Mouse (Mus musculus) neutrophil, adult 83 days (primary cell): Measurements from ENCODE around the gene Timm17a. TPM values are rescaled to one million over a fixed set of nuclear protein-coding genes. Genes with fewer than 3 reads are reported as not detected.

Source experiments
- total RNA-seq, 2 experiments: library from RNA; stranded (reverse); gene quantifications; one replicate each; pipeline ENCODE4 v1.2.4; 2023

The Timm17a gene
- total RNA-seq = 10 to 100 TPM; 28.7 to 35.1 TPM

DNA sequence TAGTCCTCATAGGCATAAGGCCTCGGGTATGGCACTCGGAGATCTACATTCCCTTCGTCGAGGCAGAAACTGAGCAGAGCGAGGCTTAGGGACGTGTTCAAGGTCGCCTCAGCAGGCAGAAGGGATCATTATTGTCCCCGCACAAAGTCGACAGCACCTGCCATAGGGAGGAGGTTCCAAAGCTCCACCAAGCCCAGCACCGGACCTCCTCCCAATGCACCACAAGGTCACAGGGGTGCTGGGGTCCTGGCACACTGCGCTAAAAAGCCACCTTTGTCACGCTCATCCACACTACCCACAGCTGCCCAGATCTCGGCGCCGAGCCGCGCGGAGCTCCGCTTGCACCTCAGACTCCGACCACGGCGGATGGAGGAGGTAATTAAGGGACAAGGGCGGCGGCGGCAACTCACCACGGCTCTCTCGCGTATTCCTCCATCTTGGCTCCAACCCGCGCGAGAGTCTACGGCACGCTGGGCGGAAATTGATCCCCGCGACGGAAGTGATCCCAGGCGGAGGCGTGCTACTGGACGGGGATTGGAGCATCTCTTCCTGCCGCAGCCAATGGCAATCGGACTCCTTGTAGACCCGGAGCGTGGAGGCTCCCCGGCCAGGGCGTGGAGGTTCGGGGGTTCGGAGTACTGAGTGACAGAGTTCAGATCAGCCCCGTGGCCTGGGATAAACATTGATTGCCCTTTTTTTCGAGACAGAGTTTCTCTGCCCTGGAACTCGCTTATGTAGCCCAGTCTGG lies at the start of gene Timm17a:
TSS of gene Timm17a (minus strand) at position 495 of the 748 bp plus-strand sequence.

GRCm38 (mm10) chr1:135324571-135324970 lies 11.0 kb upstream of the Timm17a start, which contains the start of gene Lmod1:
TSS of gene Lmod1 (plus strand) at chr1:135324807.

GRCm38 (mm10) chr1:135283826-135284291 lies 29.7 kb downstream of the Timm17a start, which contains the start of gene Rnpep:
TSS of gene Rnpep (minus strand) at chr1:135284084.

DNA sequence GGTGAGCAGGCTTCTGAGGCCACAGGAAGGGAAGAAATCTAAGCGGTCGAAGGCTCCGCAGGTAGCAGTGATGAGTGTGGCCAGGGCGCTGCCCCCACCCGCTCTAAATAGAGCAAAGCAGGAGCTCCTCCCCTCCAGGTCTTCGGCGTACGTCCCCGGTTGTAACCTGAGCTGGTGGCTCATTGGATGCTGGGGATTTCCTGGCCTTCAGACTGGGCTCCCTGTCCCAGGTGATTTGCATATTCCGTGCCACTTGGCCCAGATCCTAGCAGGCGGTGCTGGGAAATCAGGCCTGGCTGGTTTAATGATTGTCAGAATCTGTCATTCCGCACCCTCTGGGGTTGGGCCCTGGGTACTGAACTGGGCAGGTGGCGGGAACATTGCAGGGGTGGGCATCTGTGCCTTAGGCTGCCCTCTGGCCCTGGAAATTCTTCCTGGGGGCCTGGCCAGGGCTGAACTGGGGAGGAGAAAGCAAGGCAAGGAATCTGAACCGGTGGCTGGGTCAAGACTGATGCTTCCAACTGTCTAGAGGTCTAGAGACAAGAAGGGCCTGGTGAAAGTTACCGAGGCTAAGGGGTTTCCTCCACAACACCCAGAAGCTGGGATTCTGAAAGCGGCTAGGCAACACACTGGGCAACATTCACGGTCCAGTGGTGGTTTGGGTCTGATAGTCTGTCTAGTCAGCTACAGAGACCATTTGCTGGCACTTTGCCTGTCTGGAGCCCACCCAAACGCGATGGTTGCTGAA lies 55.0 kb downstream of the Timm17a start, which contains the start of gene Elf3:
TSS of gene Elf3 (minus strand) at position 189 of the 748 bp plus-strand sequence.

Other genes starting within 250 kb of the Timm17a start
- not detected for gene Lgr6, start 208.5 kb downstream of the Timm17a start, total RNA-seq
- gene Ptpn7, start 181.1 kb downstream of the Timm17a start, total RNA-seq = 10 to 100 TPM; 60.2 to 62.5 TPM
- 10 to 100 TPM; 85.1 to 85.3 TPM for gene Arl8a, start 167.0 kb downstream of the Timm17a start, total RNA-seq
- gene Gpr37l1, start 146.1 kb downstream of the Timm17a start, total RNA-seq = not detected
- gene Elf3, start 55.2 kb downstream of the Timm17a start, total RNA-seq = not detected
- 100 to 1,000 TPM; 152 to 164 TPM for gene Rnpep, start 29.7 kb downstream of the Timm17a start, total RNA-seq
- gene Lmod1, start 11.0 kb upstream of the Timm17a start, total RNA-seq = not detected
- gene Shisa4, start 61.5 kb upstream of the Timm17a start, total RNA-seq = 1 to 10 TPM in 1 of 2 experiments, under 1 TPM in 1; 0.46 to 1.0 TPM
- 10 to 100 TPM; 48.8 to 56.4 TPM for gene Ipo9, start 116.7 kb upstream of the Timm17a start, total RNA-seq